Mouse (Mus musculus): ENCODE results near the gene Ehbp1l1.

The Ehbp1l1 gene

GRCm38 (mm10) chr19:5725767-5726515 is at the start of gene Ehbp1l1:
Gene Ehbp1l1 (minus strand): TSS chr19:5726317.
- DNase-seq (ENCODE audit: low spot score in 2 of 2), result peak; percentile 59 to 66

- DNase-seq (ENCODE audit: low spot score in 2 of 2), result peak; percentile 95 to 98
Measured at GRCm38 (mm10) chr19:5770925-5771860, 45.1 kb upstream of the Ehbp1l1 start, which contains the start of gene Scyl1. Gene Scyl1 (minus strand): TSS chr19:5771419.

GRCm38 (mm10) chr19:5770311-5770710 is 44.2 kb upstream of the Ehbp1l1 start:
- no peak for DNase-seq (ENCODE audit: low spot score in 2 of 2)

- DNase-seq (ENCODE audit: low spot score in 2 of 2), result no peak
Measured at GRCm38 (mm10) chr19:5767271-5767670, 41.2 kb upstream of the Ehbp1l1 start.

- no peak for DNase-seq (ENCODE audit: low spot score in 2 of 2)
Measured at GRCm38 (mm10) chr19:5763163-5763562, 37.0 kb upstream of the Ehbp1l1 start.

- no peak for DNase-seq (ENCODE audit: low spot score in 2 of 2)
Measured at GRCm38 (mm10) chr19:5758878-5759403, 32.8 kb upstream of the Ehbp1l1 start.

GRCm38 (mm10) chr19:5756991-5757636 is 31.0 kb upstream of the Ehbp1l1 start:
- no peak for DNase-seq (ENCODE audit: low spot score in 2 of 2)

GRCm38 (mm10) chr19:5756321-5756985 is 30.3 kb upstream of the Ehbp1l1 start:
- no peak for DNase-seq (ENCODE audit: low spot score in 2 of 2)

- DNase-seq (ENCODE audit: low spot score in 2 of 2), result no peak
Measured at GRCm38 (mm10) chr19:5751742-5752141, 25.6 kb upstream of the Ehbp1l1 start.

- no peak for DNase-seq (ENCODE audit: low spot score in 2 of 2)
Measured at GRCm38 (mm10) chr19:5750951-5751350, 24.8 kb upstream of the Ehbp1l1 start.

GRCm38 (mm10) chr19:5749476-5749875 is 23.4 kb upstream of the Ehbp1l1 start:
- DNase-seq (ENCODE audit: low spot score in 2 of 2), result no peak

GRCm38 (mm10) chr19:5746907-5747363 is 20.8 kb upstream of the Ehbp1l1 start:
- DNase-seq (ENCODE audit: low spot score in 2 of 2), result no peak

GRCm38 (mm10) chr19:5745756-5746710 is 19.9 kb upstream of the Ehbp1l1 start:
- DNase-seq (ENCODE audit: low spot score in 2 of 2), result no peak

- DNase-seq (ENCODE audit: low spot score in 2 of 2), result no peak
Measured at GRCm38 (mm10) chr19:5743576-5743975, 17.5 kb upstream of the Ehbp1l1 start.

GRCm38 (mm10) chr19:5742241-5742641 is 16.1 kb upstream of the Ehbp1l1 start:
- DNase-seq (ENCODE audit: low spot score in 2 of 2), result no peak

GRCm38 (mm10) chr19:5741641-5742240 is 15.6 kb upstream of the Ehbp1l1 start:
- DNase-seq (ENCODE audit: low spot score in 2 of 2), result peak; percentile 65 to 79

- DNase-seq (ENCODE audit: low spot score in 2 of 2), result no peak
Measured at GRCm38 (mm10) chr19:5740320-5741317, 14.5 kb upstream of the Ehbp1l1 start, which contains the start of gene Ltbp3. Gene Ltbp3 (plus strand): TSS chr19:5740904.

GRCm38 (mm10) chr19:5739446-5739845 is 13.3 kb upstream of the Ehbp1l1 start:
- no peak for DNase-seq (ENCODE audit: low spot score in 2 of 2)
